Mouse (Mus musculus) forebrain, embryonic 14.5 days (tissue): ENCODE data around the gene Atg2a. TPM values are rescaled to one million over a fixed set of nuclear protein-coding genes. Genes with fewer than 3 reads are reported as not detected.
A peak's percentile ranks its signal among the peaks of the same experiment; 100 is the strongest.

Experiments
- ATAC-seq: fragments of 200-750 bp; cut with Nextera tagmentation; 2 replicates; pipeline ENCODE4 v1.8.0; 2017; ENCODE audit warnings: mild to moderate bottlenecking, moderate library complexity
- DNase-seq: peaks from one replicate; pipeline ENCODE4 v3.0.0-alpha.2; 2015; ENCODE audit warnings: low spot score
- H3K27ac ChIP-seq: fragments of 300-500 bp; sonication (generic); 2 replicates; pipeline ENCODE4 v1.5.1; 2014; ENCODE audit warnings: low read depth, mild to moderate bottlenecking, control low read depth, low read length, moderate library complexity
- H3K27me3 ChIP-seq: fragments of 300-500 bp; sonication (generic); replicated peaks from 2 replicates; pipeline ENCODE4 v1.6.1; 2014; ENCODE audit warnings: low read length, control low read depth, mixed read lengths; ENCODE audit not compliant: control insufficient read depth, insufficient read depth
- H3K36me3 ChIP-seq: fragments of 300-500 bp; sonication (generic); 2 replicates; pipeline ENCODE4 v1.6.1; 2014; ENCODE audit warnings: low read length, control low read depth; ENCODE audit not compliant: control insufficient read depth, insufficient read depth
- H3K4me1 ChIP-seq: fragments of 300-500 bp; sonication (generic); 2 replicates; pipeline ENCODE4 v1.6.1; 2014; ENCODE audit warnings: antibody characterized with exemption, low read length, control low read depth; ENCODE audit not compliant: control insufficient read depth, insufficient read depth
- H3K4me2 ChIP-seq: fragments of 300-500 bp; sonication (generic); 2 replicates; pipeline ENCODE4 v1.6.1; 2014; ENCODE audit warnings: mild to moderate bottlenecking, control low read depth, low read length
- H3K4me3 ChIP-seq: fragments of 300-500 bp; sonication (generic); 2 replicates; pipeline ENCODE4 v1.5.1; 2014; ENCODE audit warnings: low read depth, low read length, control low read depth
- H3K9ac ChIP-seq: fragments of 300-500 bp; sonication (generic); 2 replicates; pipeline ENCODE4 v1.6.1; 2014; ENCODE audit warnings: mild to moderate bottlenecking, low read length, control low read depth, moderate library complexity
- H3K9me3 ChIP-seq: fragments of 300-500 bp; sonication (generic); replicated peaks from 2 replicates; pipeline ENCODE4 v1.6.1; 2016; ENCODE audit warnings: low read length, control low read depth, mixed read lengths; ENCODE audit not compliant: control insufficient read depth
- WGBS: fragments of 180-500 bp; shearing (Covaris S2); extraction: QIAGEN DNeasy Blood & Tissue Kit; methylation state at CpG from one replicate; pipeline ENCODE4 v1.1.7; 2014; 5-methylcytosine and 5-hydroxymethylcytosine counted together
- polyA plus RNA-seq: library from polyadenylated mRNA; unstranded; fragments of >200 nt; fragmentation: Nextera tagmentation; extraction: Ambion mirVana; gene quantifications from 2 replicates; pipeline ENCODE4 v1.2.1, GENCODE M21; 2014

The Atg2a gene
- polyA plus RNA-seq, 1 experiment from 2014 or later = 7.9 TPM

DNA sequence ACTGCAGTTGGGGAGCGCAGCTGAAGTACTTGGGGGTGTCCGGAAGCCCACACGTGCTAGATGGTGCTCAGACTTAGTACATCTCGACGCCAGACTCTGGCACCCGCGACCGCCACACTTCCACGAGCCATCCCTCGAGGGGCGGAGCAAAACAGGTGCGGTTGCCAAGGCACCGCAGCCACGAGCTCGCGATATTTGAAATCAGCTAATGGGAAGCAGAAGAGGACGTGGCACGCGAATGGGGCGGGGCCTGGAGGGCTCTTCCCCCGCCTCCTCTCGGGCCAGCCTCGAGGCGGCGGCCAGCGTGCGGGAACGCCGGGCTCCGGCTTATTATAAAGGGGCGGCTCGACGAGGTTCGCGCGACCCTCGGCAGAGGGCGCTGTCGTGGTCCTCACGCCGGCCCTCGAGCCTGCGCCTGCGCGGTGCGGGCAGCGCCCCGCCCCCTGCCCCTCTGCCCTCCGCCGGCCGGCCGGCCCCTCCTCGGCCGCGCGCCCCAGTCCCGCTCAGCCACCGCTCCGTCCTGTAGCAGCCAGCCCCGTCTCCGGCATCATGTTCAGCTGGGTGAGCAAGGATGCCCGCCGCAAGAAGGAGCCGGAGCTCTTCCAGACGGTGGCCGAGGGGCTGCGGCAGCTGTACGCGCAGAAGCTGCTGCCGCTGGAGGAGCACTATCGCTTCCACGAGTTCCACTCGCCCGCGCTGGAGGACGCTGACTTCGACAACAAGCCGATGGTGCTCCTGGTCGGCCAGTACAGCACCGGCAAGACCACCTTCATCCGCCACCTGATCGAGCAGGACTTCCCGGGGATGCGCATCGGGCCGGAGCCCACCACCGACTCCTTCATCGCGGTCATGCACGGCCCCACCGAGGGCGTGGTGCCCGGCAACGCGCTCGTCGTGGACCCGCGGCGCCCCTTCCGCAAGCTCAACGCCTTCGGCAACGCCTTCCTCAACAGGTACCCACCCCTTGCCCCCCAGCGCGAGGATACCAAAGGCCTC is 35.3 kb downstream of the Atg2a start, which contains the start of gene Ehd1:
TSS of gene Ehd1 (plus strand) at position 300 of the 996 bp plus-strand sequence.
- peak; percentile 99 for DNase-seq
- Histone ChIP-seq H3K36me3 (peaks cover 19% of the 10 kb centered on the region), H3K4me3 (peak within 1 kb of the TSS; percentile 87), H3K27me3 (no peaks in the 10 kb centered on the region), H3K4me1 (peaks cover 23% of the 10 kb centered on the region), H3K4me2 (peak within 1 kb of the TSS; percentile 86), H3K9ac (peak within 1 kb of the TSS; percentile 83), H3K27ac (peak within 1 kb of the TSS; percentile 67), H3K9me3 (no peaks in the 10 kb centered on the region)
- ATAC-seq = peak; percentile 97
- WGBS = under 1% methylated on average over 96 of the region's 106 CpGs

DNA sequence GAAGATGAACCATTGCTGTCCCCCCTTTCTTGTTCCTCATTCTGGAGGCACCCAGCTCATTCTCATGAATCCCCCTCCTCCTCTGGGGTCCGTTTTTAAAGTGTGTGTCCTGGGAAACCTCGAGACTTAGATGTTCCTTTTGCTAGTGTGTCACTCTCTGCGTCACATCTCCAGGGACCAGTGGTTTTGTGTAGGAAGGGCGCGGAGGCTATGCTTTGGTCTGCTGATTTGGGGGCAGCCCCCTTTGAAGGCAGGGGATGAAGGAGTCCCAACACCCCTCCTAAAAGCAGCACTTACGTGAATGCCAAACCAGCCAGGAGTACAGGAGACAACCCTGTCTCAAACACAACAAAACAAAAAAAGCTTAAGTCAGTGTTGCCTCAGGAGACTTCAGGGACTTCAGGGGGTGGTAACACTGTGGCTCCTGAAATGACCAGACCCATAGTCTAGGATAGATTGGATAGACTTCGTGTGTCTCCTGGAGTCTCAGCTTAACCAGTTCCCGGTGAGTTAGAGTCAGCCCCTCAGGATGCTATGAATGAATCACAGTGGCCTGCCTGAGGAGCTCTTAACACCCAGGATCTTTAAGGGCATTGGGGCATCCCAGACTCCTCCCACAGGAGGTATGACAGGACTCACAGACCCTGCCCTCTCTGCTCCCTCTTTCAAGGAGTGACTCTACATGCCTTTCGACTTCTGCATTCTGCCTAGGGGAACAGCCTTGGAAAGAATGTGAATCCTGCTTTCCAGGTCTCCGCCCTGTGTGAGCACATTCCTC is 36.4 kb downstream of the Atg2a start:
- H3K27me3 ChIP-seq = no peaks in the 10 kb centered on the region
- H3K4me1 ChIP-seq = peaks cover 23% of the 10 kb centered on the region
- WGBS = 7% methylated on average over 10 of the region's 10 CpGs
- H3K4me3 ChIP-seq = peak overlapping the region; percentile 87
- peak overlapping the region; percentile 83 for H3K9ac ChIP-seq
- H3K9me3 ChIP-seq = no peaks in the 10 kb centered on the region
- DNase-seq (no peak), ATAC-seq (no peak)
- peak overlapping the region; percentile 86 for H3K4me2 ChIP-seq
- H3K27ac ChIP-seq = no peak overlapping the region
- peaks cover 31% of the 10 kb centered on the region for H3K36me3 ChIP-seq

DNA sequence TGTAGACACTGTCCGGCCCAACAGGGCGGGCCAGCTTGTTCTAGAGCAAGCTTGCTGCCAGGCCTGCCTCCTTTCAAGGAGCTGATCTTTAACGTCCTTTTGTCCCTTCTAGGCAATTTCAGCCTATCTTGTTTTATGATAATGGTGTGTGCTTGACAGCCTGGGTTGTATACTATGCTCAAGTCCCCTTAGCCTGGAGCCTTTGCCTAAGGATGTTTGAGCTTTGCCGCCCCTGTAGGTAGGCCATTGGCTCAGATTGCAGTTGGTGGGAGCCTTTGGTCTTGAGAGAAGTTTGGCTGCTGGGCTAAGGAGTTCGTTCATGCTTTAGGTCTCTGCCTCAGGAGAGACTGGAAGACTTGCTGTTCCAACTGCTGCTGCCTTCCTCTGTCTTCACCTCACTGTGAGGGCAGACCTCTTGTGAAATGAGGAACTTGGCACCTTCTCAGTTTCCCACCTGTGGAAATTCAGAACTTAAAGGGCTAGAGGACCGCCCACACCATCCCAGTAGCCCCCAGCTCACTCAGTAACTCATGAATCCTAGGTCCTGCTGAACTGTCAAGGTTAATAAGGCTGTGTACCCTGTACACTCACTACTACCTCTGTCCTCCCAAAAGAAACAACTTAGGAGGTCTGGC is 37.1 kb downstream of the Atg2a start:
- Histone ChIP-seq H3K9me3 (no peaks in the 10 kb centered on the region), H3K4me3 (peak overlapping the region; percentile 87), H3K4me2 (peak overlapping the region; percentile 86), H3K9ac (peak overlapping the region; percentile 83), H3K27me3 (no peaks in the 10 kb centered on the region), H3K36me3 (peaks cover 38% of the 10 kb centered on the region), H3K27ac (no peak overlapping the region), H3K4me1 (peaks cover 23% of the 10 kb centered on the region)
- 48% methylated on average over 6 of the region's 6 CpGs for WGBS
- ATAC-seq (no peak), DNase-seq (no peak)

DNA sequence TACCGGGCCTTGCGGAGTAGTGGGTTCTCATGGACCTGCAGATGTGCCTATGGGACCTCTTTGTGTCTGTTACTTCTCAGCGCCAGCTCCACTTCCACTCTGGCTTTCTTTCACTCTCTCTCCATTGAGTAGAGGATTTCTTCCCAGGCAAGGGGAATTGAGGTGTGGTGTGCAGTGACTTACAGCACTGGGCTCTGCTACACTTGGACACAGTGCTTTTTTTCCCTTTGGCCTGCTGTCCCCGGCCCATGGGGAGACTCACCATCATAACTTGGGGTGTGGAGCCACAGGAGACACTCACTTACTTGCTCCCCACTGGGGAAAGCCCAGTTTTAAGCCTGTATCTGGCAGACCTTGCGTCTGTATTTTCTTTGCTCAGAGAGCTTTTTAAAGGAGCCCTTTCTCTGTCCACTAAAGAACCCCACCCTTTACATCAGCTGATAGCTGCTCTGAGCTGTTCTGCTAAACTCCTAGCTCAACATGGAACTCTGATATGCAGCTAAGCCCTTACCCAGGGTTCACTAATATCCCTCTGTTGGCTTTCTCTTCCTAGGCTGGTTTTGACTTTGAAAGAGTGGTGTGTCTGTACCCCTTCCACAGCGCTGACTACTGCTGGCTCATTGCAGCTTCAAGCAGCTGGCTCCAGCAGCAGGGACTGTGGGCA is 38.1 kb downstream of the Atg2a start:
- 88% methylated on average over 6 of the region's 6 CpGs for WGBS
- peak overlapping the region; percentile 86 for H3K4me2 ChIP-seq

DNA sequence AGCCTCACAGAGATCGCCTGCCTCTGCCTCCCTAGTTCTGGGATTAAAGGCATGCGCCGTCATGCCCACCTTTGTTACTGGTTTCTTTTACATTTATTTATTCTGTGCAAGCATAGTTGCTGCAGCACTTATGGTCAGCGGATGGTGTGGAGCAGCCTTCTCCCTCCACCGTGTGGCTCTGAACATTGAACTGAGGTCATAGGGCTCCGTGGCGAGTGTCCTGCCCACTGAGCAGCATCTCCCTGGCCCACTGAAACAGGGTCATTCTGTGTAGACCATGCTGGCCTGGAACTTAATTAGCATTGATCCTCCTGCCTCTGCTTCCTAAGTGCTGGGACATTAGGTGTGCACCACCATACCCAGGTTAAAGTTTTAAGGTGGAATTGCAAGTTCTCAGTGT is 39.1 kb downstream of the Atg2a start:
- peaks cover 54% of the 10 kb centered on the region for H3K36me3 ChIP-seq
- H3K4me1 ChIP-seq = peaks cover 20% of the 10 kb centered on the region
- no peak for DNase-seq
- H3K9me3 ChIP-seq = no peaks in the 10 kb centered on the region
- no peak for ATAC-seq
- H3K27ac ChIP-seq = no peak overlapping the region
- no peak overlapping the region for H3K4me3 ChIP-seq
- no peaks in the 10 kb centered on the region for H3K27me3 ChIP-seq
- 86% methylated on average over 7 of the region's 7 CpGs for WGBS
- no peak overlapping the region for H3K4me2 ChIP-seq
- no peak overlapping the region for H3K9ac ChIP-seq

More for the DNA sequence above, 38.1 kb downstream of the Atg2a start:
- Histone ChIP-seq H3K27ac (no peak overlapping the region), H3K9me3 (no peaks in the 10 kb centered on the region), H3K36me3 (peaks cover 46% of the 10 kb centered on the region), H3K4me3 (0 out of 2 replicates have a peak overlapping the region, but pooled peaks have one; percentile 87), H3K27me3 (no peaks in the 10 kb centered on the region), H3K9ac (peak overlapping the region; percentile 83), H3K4me1 (peaks cover 23% of the 10 kb centered on the region)
- no peak for DNase-seq
- no peak for ATAC-seq

DNA sequence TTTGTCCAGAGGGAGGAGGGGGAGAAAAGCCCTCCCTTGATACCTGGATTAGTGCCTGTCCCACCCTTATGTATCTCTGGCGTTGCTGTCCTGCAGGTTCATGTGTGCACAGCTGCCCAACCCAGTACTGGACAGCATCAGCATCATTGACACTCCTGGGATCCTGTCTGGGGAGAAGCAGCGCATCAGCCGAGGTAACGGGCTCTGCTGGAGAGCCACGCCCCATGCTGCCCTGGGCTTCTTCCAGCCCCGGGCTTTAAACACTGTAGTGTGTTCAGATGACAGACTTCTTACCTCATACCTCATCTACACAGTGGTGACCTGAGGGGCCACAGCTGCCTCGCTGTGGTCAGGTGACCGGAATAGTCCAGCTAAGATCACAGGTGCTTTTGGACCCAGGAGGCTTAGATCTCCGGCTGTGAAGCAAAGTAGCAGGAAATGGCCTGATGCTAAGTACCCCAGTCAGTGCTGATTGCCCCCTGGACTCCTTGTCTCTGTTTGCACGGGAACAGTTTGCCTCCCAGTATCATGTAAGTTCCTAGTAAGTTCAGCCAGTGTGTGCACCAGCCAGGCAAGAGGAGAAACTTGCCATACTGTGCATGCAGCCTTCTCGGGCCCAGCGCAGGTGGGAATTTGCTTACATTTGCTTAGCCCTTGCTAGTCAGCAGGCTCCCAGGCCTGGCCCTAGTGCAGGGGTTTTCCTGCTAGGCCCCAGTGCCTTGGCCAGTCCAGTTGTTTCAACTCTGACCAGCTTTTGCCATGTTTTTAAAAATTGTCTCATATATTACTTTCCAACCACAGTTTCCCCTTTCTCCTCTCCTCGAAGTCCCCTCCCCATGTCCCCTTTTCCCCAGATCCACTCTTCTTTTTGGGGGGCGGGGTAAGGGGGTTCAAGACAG is 39.9 kb downstream of the Atg2a start:
- H3K36me3 ChIP-seq = peaks cover 61% of the 10 kb centered on the region
- H3K4me2 ChIP-seq = no peak overlapping the region
- 90% methylated on average over 14 of the region's 14 CpGs for WGBS

DNA sequence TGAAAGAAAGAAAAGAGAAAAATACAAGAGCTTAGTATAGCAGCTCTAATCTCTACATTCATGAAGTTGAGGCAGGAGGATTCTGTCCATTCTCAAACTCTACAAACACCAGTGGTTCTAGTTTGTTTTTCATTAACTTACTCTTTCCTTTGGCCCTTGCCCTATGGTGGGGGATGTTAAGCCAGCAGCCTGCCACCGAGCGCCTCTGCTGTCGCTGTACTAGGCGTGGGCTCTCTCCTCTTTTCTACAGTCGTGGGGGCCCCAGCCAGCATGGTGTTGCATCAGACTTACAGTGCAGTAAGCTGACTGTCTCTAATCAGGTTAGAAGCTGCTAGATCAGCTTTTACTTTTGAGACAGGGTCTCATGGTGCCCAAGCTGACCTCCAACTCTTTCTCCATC is 41.5 kb downstream of the Atg2a start:
- 90% methylated on average over 5 of the region's 5 CpGs for WGBS

More for the DNA sequence above, 39.9 kb downstream of the Atg2a start:
- peaks cover 18% of the 10 kb centered on the region for H3K4me1 ChIP-seq
- DNase-seq (no peak), ATAC-seq (no peak)
- H3K9ac ChIP-seq = no peak overlapping the region
- no peak overlapping the region for H3K27ac ChIP-seq
- no peaks in the 10 kb centered on the region for H3K27me3 ChIP-seq
- no peak overlapping the region for H3K4me3 ChIP-seq
- H3K9me3 ChIP-seq = no peaks in the 10 kb centered on the region

More for the DNA sequence above, 41.5 kb downstream of the Atg2a start:
- Histone ChIP-seq H3K27ac (no peak overlapping the region), H3K27me3 (no peaks in the 10 kb centered on the region), H3K9me3 (no peaks in the 10 kb centered on the region), H3K4me3 (no peak overlapping the region), H3K36me3 (peaks cover 68% of the 10 kb centered on the region), H3K4me1 (peaks cover 15% of the 10 kb centered on the region), H3K4me2 (no peak overlapping the region), H3K9ac (no peak overlapping the region)
- ATAC-seq (no peak), DNase-seq (no peak)
